Mouse (Mus musculus) stomach, embryonic 15.5 days (tissue): ENCODE measurements at regions not wholly inside any gene's neighbourhood (a gene's known extent, or its start where the extent isn't known, plus 50 kb on each side); places are given as distances from the start of the nearest gene placed in this dataset.

Experiments used
- ATAC-seq: fragments of 200-750 bp; cut with Nextera tagmentation; 2 replicates; pipeline ENCODE4 v1.8.0; 2017; ENCODE audit warnings: low read depth, moderate number of reproducible peaks, moderate TSS enrichment; ENCODE audit not compliant: insufficient read depth, low FRiP score
- H3K27ac ChIP-seq: fragments of 300-500 bp; sonication (generic); 2 replicates; pipeline ENCODE4 v1.5.1; 2015; ENCODE audit warnings: mild to moderate bottlenecking, inconsistent platforms
- H3K27me3 ChIP-seq: fragments of 300-500 bp; sonication (generic); replicated peaks from 2 replicates; pipeline ENCODE4 v1.6.1; 2015; ENCODE audit warnings: inconsistent platforms
- H3K36me3 ChIP-seq: fragments of 300-500 bp; sonication (generic); 2 replicates; pipeline ENCODE4 v1.6.1; 2015; ENCODE audit warnings: inconsistent platforms
- H3K4me1 ChIP-seq: fragments of 300-500 bp; sonication (generic); 2 replicates; pipeline ENCODE4 v1.6.1; 2015; ENCODE audit warnings: inconsistent platforms
- H3K4me2 ChIP-seq: fragments of 300-500 bp; sonication (generic); 2 replicates; pipeline ENCODE4 v1.6.1; 2015; ENCODE audit warnings: mild to moderate bottlenecking, inconsistent platforms
- H3K4me3 ChIP-seq: fragments of 300-500 bp; sonication (generic); replicated peaks from 2 replicates; pipeline ENCODE4 v1.5.1; 2015; ENCODE audit warnings: inconsistent platforms
- H3K9ac ChIP-seq: fragments of 300-500 bp; sonication (generic); 2 replicates; pipeline ENCODE4 v1.6.1; 2015; ENCODE audit warnings: inconsistent platforms
- H3K9me3 ChIP-seq: fragments of 300-500 bp; sonication (generic); 2 replicates; pipeline ENCODE4 v1.6.1; 2016; ENCODE audit warnings: inconsistent platforms
- WGBS: fragments of 180-500 bp; shearing (Covaris S2); methylation state at CpG from one replicate; pipeline ENCODE4 v1.1.7; 2015; 5-methylcytosine and 5-hydroxymethylcytosine counted together

GRCm38 (mm10) chr2:148107607-148108115 lies 60.9 kb upstream of the Foxa2 start:
- Histone ChIP-seq H3K27ac (no peak overlapping the region), H3K9ac (no peak overlapping the region), H3K36me3 (no peaks in the 10 kb centered on the region), H3K9me3 (no peaks in the 10 kb centered on the region), H3K4me3 (no peak overlapping the region), H3K27me3 (no peaks in the 10 kb centered on the region), H3K4me2 (no peak overlapping the region), H3K4me1 (no peaks in the 10 kb centered on the region)
- ATAC-seq: no peak
- WGBS: 38% methylated on average over 5 of the region's 5 CpGs

- Histone ChIP-seq H3K4me1 (no peaks in the 10 kb centered on the region), H3K4me2 (no peak overlapping the region), H3K9ac (no peak overlapping the region), H3K9me3 (no peaks in the 10 kb centered on the region), H3K36me3 (no peaks in the 10 kb centered on the region), H3K27ac (no peak overlapping the region), H3K27me3 (no peaks in the 10 kb centered on the region), H3K4me3 (no peak overlapping the region)
- ATAC-seq: no peak
- 68% methylated on average over 2 of the region's 2 CpGs for WGBS
Observed at GRCm38 (mm10) chr2:148110149-148110548, 63.4 kb upstream of the Foxa2 start.

GRCm38 (mm10) chr2:148111889-148112288 lies 65.1 kb upstream of the Foxa2 start:
- 20% methylated on average over 10 of the region's 10 CpGs for WGBS
- H3K36me3 ChIP-seq: no peaks in the 10 kb centered on the region
- H3K4me3 ChIP-seq: no peak overlapping the region
- peak overlapping the region; percentile 39; the same call in 1 of the 2 replicates for H3K4me2 ChIP-seq
- ATAC-seq: no peak
- no peaks in the 10 kb centered on the region for H3K4me1 ChIP-seq
- H3K9ac ChIP-seq: no peak overlapping the region
- no peaks in the 10 kb centered on the region for H3K27me3 ChIP-seq
- H3K27ac ChIP-seq: no peak overlapping the region
- H3K9me3 ChIP-seq: no peaks in the 10 kb centered on the region

- no peak overlapping the region for H3K9ac ChIP-seq
- 59% methylated on average over 2 of the region's 2 CpGs for WGBS
- no peak overlapping the region for H3K4me2 ChIP-seq
- H3K27ac ChIP-seq: no peak overlapping the region
- no peak for ATAC-seq
- H3K27me3 ChIP-seq: no peaks in the 10 kb centered on the region
- no peak overlapping the region for H3K4me3 ChIP-seq
- no peaks in the 10 kb centered on the region for H3K9me3 ChIP-seq
- no peaks in the 10 kb centered on the region for H3K36me3 ChIP-seq
- H3K4me1 ChIP-seq: no peaks in the 10 kb centered on the region
Observed at GRCm38 (mm10) chr2:148113184-148113583, 66.4 kb upstream of the Foxa2 start.

- Histone ChIP-seq H3K27ac (no peak overlapping the region), H3K4me3 (no peak overlapping the region), H3K4me1 (no peaks in the 10 kb centered on the region), H3K9ac (no peak overlapping the region), H3K9me3 (no peaks in the 10 kb centered on the region), H3K27me3 (no peaks in the 10 kb centered on the region), H3K36me3 (no peaks in the 10 kb centered on the region), H3K4me2 (no peak overlapping the region)
- ATAC-seq: peak; percentile 48; the same call in 1 of the 2 replicates
- 35% methylated on average over 4 of the region's 4 CpGs for WGBS
Observed at GRCm38 (mm10) chr2:148114600-148114999, 67.8 kb upstream of the Foxa2 start.

- Histone ChIP-seq H3K4me2 (no peak overlapping the region), H3K9me3 (no peaks in the 10 kb centered on the region), H3K4me1 (no peaks in the 10 kb centered on the region), H3K4me3 (no peak overlapping the region), H3K36me3 (no peaks in the 10 kb centered on the region), H3K27me3 (no peaks in the 10 kb centered on the region), H3K9ac (no peak overlapping the region), H3K27ac (no peak overlapping the region)
- ATAC-seq: no peak
- WGBS: 87% methylated on average over 3 of the region's 3 CpGs
Observed at GRCm38 (mm10) chr2:148116033-148116790, 69.4 kb upstream of the Foxa2 start.

- 33% methylated on average over 2 of the region's 2 CpGs for WGBS
Observed at GRCm38 (mm10) chr2:148117420-148117819, 70.7 kb upstream of the Foxa2 start.

GRCm38 (mm10) chr2:148121885-148122876 lies 75.4 kb upstream of the Foxa2 start:
- Histone ChIP-seq H3K4me2 (no peak overlapping the region), H3K9me3 (no peaks in the 10 kb centered on the region), H3K27me3 (no peaks in the 10 kb centered on the region), H3K36me3 (no peaks in the 10 kb centered on the region), H3K27ac (no peak overlapping the region), H3K4me1 (peaks cover 3% of the 10 kb centered on the region; the same call in 1 of the 2 replicates), H3K9ac (no peak overlapping the region), H3K4me3 (no peak overlapping the region)
- ATAC-seq: no peak; the same call in 1 of the 2 replicates
- 30% methylated on average over 13 of the region's 13 CpGs for WGBS

More at GRCm38 (mm10) chr2:148117420-148117819, 70.7 kb upstream of the Foxa2 start:
- Histone ChIP-seq H3K4me3 (no peak overlapping the region), H3K27ac (no peak overlapping the region), H3K4me1 (0 out of 2 replicates have a peak, but pooled peaks cover under 1% of the 10 kb centered on the region), H3K4me2 (no peak overlapping the region), H3K9me3 (no peaks in the 10 kb centered on the region), H3K36me3 (no peaks in the 10 kb centered on the region), H3K27me3 (no peaks in the 10 kb centered on the region), H3K9ac (no peak overlapping the region)
- no peak for ATAC-seq

GRCm38 (mm10) chr2:148123780-148124179 lies 77.0 kb upstream of the Foxa2 start:
- Histone ChIP-seq H3K4me1 (peaks cover 3% of the 10 kb centered on the region; the same call in 1 of the 2 replicates), H3K27ac (no peak overlapping the region), H3K9ac (no peak overlapping the region), H3K4me2 (no peak overlapping the region), H3K27me3 (no peaks in the 10 kb centered on the region), H3K4me3 (no peak overlapping the region), H3K9me3 (no peaks in the 10 kb centered on the region), H3K36me3 (no peaks in the 10 kb centered on the region)
- WGBS: 42% methylated on average over 3 of the region's 3 CpGs
- ATAC-seq: no peak

GRCm38 (mm10) chr2:148133811-148134210 lies 87.0 kb upstream of the Foxa2 start:
- WGBS: 86% methylated on average over 1 of the region's 1 CpGs
- Histone ChIP-seq H3K4me2 (no peak overlapping the region), H3K9me3 (no peaks in the 10 kb centered on the region), H3K27me3 (no peaks in the 10 kb centered on the region), H3K36me3 (no peaks in the 10 kb centered on the region), H3K4me3 (no peak overlapping the region), H3K9ac (no peak overlapping the region), H3K4me1 (no peaks in the 10 kb centered on the region), H3K27ac (no peak overlapping the region)
- no peak for ATAC-seq

GRCm38 (mm10) chr2:148141936-148142335 lies 95.2 kb upstream of the Foxa2 start:
- no peak; the same call in 1 of the 2 replicates for ATAC-seq
- H3K9ac ChIP-seq: no peak overlapping the region
- WGBS: 60% methylated on average over 4 of the region's 4 CpGs

GRCm38 (mm10) chr2:148144816-148145215 lies 98.0 kb upstream of the Foxa2 start:
- Histone ChIP-seq H3K4me2 (no peak overlapping the region), H3K36me3 (no peaks in the 10 kb centered on the region), H3K4me3 (no peak overlapping the region), H3K9ac (no peak overlapping the region), H3K27me3 (no peaks in the 10 kb centered on the region), H3K9me3 (no peaks in the 10 kb centered on the region), H3K27ac (no peak overlapping the region), H3K4me1 (no peaks in the 10 kb centered on the region)
- no peak for ATAC-seq
- WGBS: 42% methylated on average over 1 of the region's 1 CpGs

More at GRCm38 (mm10) chr2:148141936-148142335, 95.2 kb upstream of the Foxa2 start:
- Histone ChIP-seq H3K36me3 (no peaks in the 10 kb centered on the region), H3K4me3 (no peak overlapping the region), H3K9me3 (no peaks in the 10 kb centered on the region), H3K4me1 (no peaks in the 10 kb centered on the region), H3K27ac (no peak overlapping the region), H3K4me2 (no peak overlapping the region), H3K27me3 (no peaks in the 10 kb centered on the region)
